Mouse (Mus musculus) CH12.LX (cell line): ENCODE results near the gene Alox12. TPM values are rescaled to one million over a fixed set of nuclear protein-coding genes. Genes with fewer than 3 reads are reported as not detected.

Experiments
- DNase-seq: peaks from one replicate; pipeline ENCODE4 v3.0.0-alpha.2; 2013; ENCODE audit errors: extremely low read depth
- H3K27ac ChIP-seq: 2 replicates; pipeline ENCODE4 v1.5.1; 2012; ENCODE audit warnings: low read depth, mild to moderate bottlenecking, control low read depth, moderate library complexity; ENCODE audit not compliant: insufficient read depth
- H3K27me3 ChIP-seq: replicated peaks from 2 replicates; pipeline ENCODE3; 2012; ENCODE audit warnings: inconsistent platforms
- H3K36me3 ChIP-seq, 2 experiments: replicated peaks in 1 of 2; 2 replicates each; pipeline versions ENCODE3 to v1.6.1; 2012; ENCODE audit warnings: inconsistent platforms in 1 of 2, low read length in 1 of 2, mild to moderate bottlenecking in 1 of 2, mixed read lengths in 1 of 2, moderate library complexity in 1 of 2; ENCODE audit not compliant: control insufficient read depth in 1 of 2, insufficient read depth in 1 of 2
- H3K4me1 ChIP-seq, 2 experiments: 2 replicates each; pipeline ENCODE4 v1.6.1; 2012; ENCODE audit warnings: inconsistent platforms in 1 of 2, moderate library complexity in 1 of 2; ENCODE audit not compliant: insufficient read depth in 2 of 2, control insufficient read depth in 1 of 2
- H3K4me2 ChIP-seq: 2 replicates; pipeline ENCODE4 v1.6.1; 2012; ENCODE audit warnings: low read depth, mild to moderate bottlenecking, control low read depth; ENCODE audit not compliant: poor library complexity, insufficient read depth, severe bottlenecking
- H3K4me3 ChIP-seq, 3 experiments: fragments of 150-350 bp in 1 of 3; sonication (generic) in 1 of 3; replicated peaks in 1 of 3; 2 replicates each; pipeline versions ENCODE3 to v1.5.1; 2011 to 2012; ENCODE audit warnings: low read depth in 2 of 3, low read length in 2 of 3, mild to moderate bottlenecking in 2 of 3, moderate library complexity in 2 of 3, control low read depth in 1 of 3, improper control_type of control experiment in 1 of 3, inconsistent platforms in 1 of 3, mixed read lengths in 1 of 3; ENCODE audit not compliant: poor library complexity in 1 of 3
- H3K79me2 ChIP-seq: replicated peaks from 2 replicates; pipeline ENCODE4 v1.6.1; 2012; ENCODE audit warnings: mild to moderate bottlenecking, moderate library complexity; ENCODE audit not compliant: control insufficient read depth, poor library complexity, insufficient read depth, severe bottlenecking; ENCODE audit errors: extremely low read depth
- H3K9ac ChIP-seq: 2 replicates; pipeline ENCODE4 v1.6.1; 2012; ENCODE audit warnings: low read depth, mild to moderate bottlenecking, control low read depth, moderate library complexity; ENCODE audit not compliant: insufficient read depth
- H3K9me3 ChIP-seq: replicated peaks from 2 replicates; pipeline ENCODE3; 2012; ENCODE audit warnings: low read length, inconsistent platforms, mixed read lengths
- ETS1 ChIP-seq: conservative IDR thresholded peaks from 2 replicates; pipeline ENCODE4 v1.6.1; 2012; ENCODE audit warnings: low read depth, mild to moderate bottlenecking, inconsistent platforms, low read length, improper control_type of control experiment, moderate library complexity
- HCFC1 ChIP-seq: IDR thresholded peaks from 2 replicates; pipeline ENCODE4 v1.6.1; 2012; ENCODE audit warnings: low read depth, mild to moderate bottlenecking, inconsistent platforms, low read length, improper control_type of control experiment
- JUN ChIP-seq: IDR thresholded peaks from 2 replicates; pipeline ENCODE4 v1.6.1; 2011; ENCODE audit warnings: low read depth, mild to moderate bottlenecking, low read length, improper control_type of control experiment, moderate library complexity; ENCODE audit not compliant: insufficient read depth
- JUND ChIP-seq: conservative IDR thresholded peaks from 2 replicates; pipeline ENCODE4 v1.6.1; 2011; ENCODE audit warnings: low read depth, low read length, improper control_type of control experiment
- KAT2A ChIP-seq: IDR thresholded peaks from 2 replicates; pipeline ENCODE4 v1.6.1; 2012; ENCODE audit warnings: low read length, improper control_type of control experiment, inconsistent platforms; ENCODE audit not compliant: insufficient replicate concordance
- MAFK ChIP-seq: IDR thresholded peaks from 2 replicates; pipeline ENCODE4 v1.6.1; 2011; ENCODE audit warnings: low read length, improper control_type of control experiment; ENCODE audit not compliant: insufficient replicate concordance
- MAX ChIP-seq: IDR thresholded peaks from 2 replicates; pipeline ENCODE4 v1.6.1; 2011; ENCODE audit warnings: low read length, improper control_type of control experiment
- MEF2A ChIP-seq: IDR thresholded peaks from 2 replicates; pipeline ENCODE4 v1.6.1; 2014; ENCODE audit warnings: low read depth, mild to moderate bottlenecking, inconsistent platforms, low read length, improper control_type of control experiment, borderline replicate concordance
- NELFE ChIP-seq: IDR thresholded peaks from 2 replicates; pipeline ENCODE4 v1.6.1; 2011; ENCODE audit warnings: low read depth, low read length, improper control_type of control experiment
- NRF1 ChIP-seq: IDR thresholded peaks from 2 replicates; pipeline ENCODE4 v1.6.1; 2014; ENCODE audit warnings: low read depth, mild to moderate bottlenecking, inconsistent platforms, low read length, improper control_type of control experiment, moderate library complexity
- PAX5 ChIP-seq: IDR thresholded peaks from 2 replicates; pipeline ENCODE4 v1.6.1; 2012; ENCODE audit warnings: low read length, inconsistent platforms, mixed read lengths
- POLR2AphosphoS2 ChIP-seq: IDR thresholded peaks from 2 replicates; pipeline ENCODE4 v1.6.1; 2011; ENCODE audit warnings: low read depth, low read length, improper control_type of control experiment
- RAD21 ChIP-seq: IDR thresholded peaks from 2 replicates; pipeline ENCODE4 v1.6.1; 2011; ENCODE audit warnings: low read depth, mild to moderate bottlenecking, low read length, improper control_type of control experiment, moderate library complexity
- RCOR1 ChIP-seq: conservative IDR thresholded peaks from 2 replicates; pipeline ENCODE4 v1.6.1; 2012; ENCODE audit warnings: low read depth, mild to moderate bottlenecking, inconsistent platforms, low read length, improper control_type of control experiment
- SIN3A ChIP-seq: IDR thresholded peaks from 2 replicates; pipeline ENCODE4 v1.6.1; 2012; ENCODE audit warnings: low read length, improper control_type of control experiment, inconsistent platforms
- TBP ChIP-seq: conservative IDR thresholded peaks from 2 replicates; pipeline ENCODE4 v1.6.1; 2011; ENCODE audit warnings: low read depth, low read length, improper control_type of control experiment
- TCF12 ChIP-seq: IDR thresholded peaks from 2 replicates; pipeline ENCODE4 v1.6.1; 2014; ENCODE audit warnings: low read depth, mild to moderate bottlenecking, inconsistent platforms, low read length, improper control_type of control experiment
- USF2 ChIP-seq: conservative IDR thresholded peaks from 2 replicates; pipeline ENCODE4 v1.6.1; 2011; ENCODE audit warnings: low read depth, low read length, improper control_type of control experiment
- ZMIZ1 ChIP-seq: IDR thresholded peaks from 2 replicates; pipeline ENCODE4 v1.6.1; 2012; ENCODE audit warnings: low read depth, mild to moderate bottlenecking, inconsistent platforms, low read length, improper control_type of control experiment
- ZNF384 ChIP-seq: IDR thresholded peaks from 2 replicates; pipeline ENCODE4 v1.6.1; 2012; ENCODE audit warnings: low read depth, low read length, improper control_type of control experiment, inconsistent platforms
- dilution Hi-C: fragments of 300-500 bp; cut with MboI; formaldehyde crosslinking; loops from 2 replicates; pipeline ENCODE4 v1.14.3; 2020; ENCODE audit warnings: low sequenced_read_pairs; ENCODE audit not compliant: extremely low pct_unique_long_range_greater_than_20kb, extremely low pct_ligation_motif_present
- in situ Hi-C: fragments of 300-500 bp; cut with MboI; formaldehyde crosslinking; loops from 3 replicates; pipeline ENCODE4 v1.14.3; 2019; ENCODE audit warnings: low sequenced_read_pairs, low pct_ligation_motif_present, low pct_unique_long_range_greater_than_20kb, mixed read lengths
- polyA plus RNA-seq: library from polyadenylated mRNA; unstranded; fragments of >175 nt; gene quantifications from 2 replicates; pipeline ENCODE4 v1.2.1, GENCODE M21; 2012; ENCODE audit warnings: low read depth; ENCODE audit not compliant: insufficient read length
- total RNA-seq, 2 experiments: library from RNA; depleted of rRNA; stranded (reverse); fragments of 300-350 nt in 1 of 2; fragments of >200 nt in 1 of 2; gene quantifications; 2 replicates each; pipeline ENCODE4 v1.2.3; 2012 to 2014

Alox12 gene
- total and polyA plus RNA-seq, 3 experiments: not detected

GRCm38 (mm10) chr11:70234497-70234896 lies 20.7 kb downstream of the Alox12 start:
- Histone ChIP-seq H3K9ac (no peak overlapping the region), H3K27ac (no peak overlapping the region), H3K27me3 (peaks cover 2% of the 10 kb centered on the region), H3K9me3 (no peaks in the 10 kb centered on the region), H3K36me3 (peaks cover 10 to 27% of the 10 kb centered on the region in 2 experiments), H3K4me3 (no peak overlapping the region), H3K4me1 (peaks cover 4 to 37% of the 10 kb centered on the region in 2 experiments), H3K4me2 (no peak overlapping the region), H3K79me2 (peaks cover 11% of the 10 kb centered on the region)
- in situ Hi-C loops (loop anchor here (25.0 kb wide), 2 partner anchors 378 to 528 kb away; partner anchors contain the start of genes 4930544D05Rik, Chrne and Zfp3), dilution Hi-C loops (no loop called here)
- no peak for DNase-seq
- TF ChIP-seq JUN (no peak), TCF12 (no peak), NRF1 (no peak), MAFK (no peak), RAD21 (no peak), PAX5 (no peak), ZMIZ1 (no peak), TBP (no peak), MEF2A (no peak), ZNF384 (no peak), JUND (no peak), RCOR1 (no peak), POLR2AphosphoS2 (no peak), ETS1 (no peak)

- H3K36me3 ChIP-seq: peaks cover 10 to 27% of the 10 kb centered on the region in 2 experiments
- TF ChIP-seq NELFE (no peak), USF2 (no peak), NRF1 (no peak), MAFK (no peak), MAX (no peak), SIN3A (no peak), HCFC1 (no peak), KAT2A (no peak), TCF12 (no peak), MEF2A (no peak)
- TF ChIP-seq, all 38 proteins: peak for 0
- DNase-seq: no peak
- dilution Hi-C loops (no loop called here), in situ Hi-C loops (loop anchor here (25.0 kb wide), 2 partner anchors 378 to 528 kb away; partner anchors contain the start of genes 4930544D05Rik, Chrne and Zfp3)
- peaks cover 2% of the 10 kb centered on the region for H3K27me3 ChIP-seq
- no peak overlapping the region for H3K4me2 ChIP-seq
- no peak overlapping the region for H3K9ac ChIP-seq
- H3K9me3 ChIP-seq: no peaks in the 10 kb centered on the region
- H3K4me1 ChIP-seq: peaks cover 4 to 41% of the 10 kb centered on the region in 2 experiments
- H3K79me2 ChIP-seq: peaks cover 6% of the 10 kb centered on the region
- H3K4me3 ChIP-seq: no peak overlapping the region
- H3K27ac ChIP-seq: no peak overlapping the region
These were observed 21.1 kb downstream of the Alox12 start for GRCm38 (mm10) chr11:70234037-70234436.
